25 mouse cellular contexts compared by ENCODE assay signal in genomic region chr4:107323113-107323512, GRCm38 (mm10). TPM values are rescaled to one million over a fixed set of nuclear protein-coding genes. Genes with fewer than 3 reads are reported as not detected.
A peak's percentile ranks its signal among the peaks of the same experiment; 100 is the strongest.
DNase-seq lines count a peak whose midpoint lies in the region; ATAC-seq and TF ChIP-seq lines count a peak whose summit lies in the region.
"Had no signal": no experiment of that assay in that cellular context is flagged by ENCODE, and none has a peak within 500 bp of the region (broad histone marks: within the 10 kb centered on the region; RNA-seq: fewer than 3 reads in every experiment).

No protein-coding gene starts in this region.

- peaks cover 8% of the 10 kb centered on the region; the same call in 1 of the 2 replicates for H3K36me3 ChIP-seq in intestine, embryonic 15.5 days
- peaks cover 38% of the 10 kb centered on the region for H3K36me3 ChIP-seq in intestine, postnatal 0 days (ENCODE audit: control insufficient read depth, insufficient read depth)
- peaks cover 17% of the 10 kb centered on the region; the same call in 1 of the 2 replicates for H3K36me3 ChIP-seq in lung, postnatal 0 days (ENCODE audit: insufficient read depth, low read length)

- H3K27ac ChIP-seq in intestine, embryonic 15.5 days: no peak overlapping the region
- H3K27ac ChIP-seq in intestine, postnatal 0 days (ENCODE audit: low read depth, low read length): 0 out of 2 replicates have a peak overlapping the region, but pooled peaks have one; percentile 1
- no peak overlapping the region for H3K27ac ChIP-seq in lung, postnatal 0 days (ENCODE audit: low read length)
- H3K27ac ChIP-seq: embryonic facial prominence, embryonic 10.5 days; embryonic facial prominence, embryonic 12.5 days; forebrain, embryonic 10.5 days; forebrain, embryonic 12.5 days had no signal

- H3K4me2 ChIP-seq in intestine, embryonic 15.5 days (replicated peaks): no peak overlapping the region
- no peak overlapping the region; the same call in 1 of the 2 replicates for H3K4me2 ChIP-seq in intestine, postnatal 0 days (replicated peaks; ENCODE audit: low read depth)
- H3K4me2 ChIP-seq in lung, postnatal 0 days (replicated peaks; ENCODE audit: low read depth, low read length): no peak overlapping the region
- H3K4me2 ChIP-seq: embryonic facial prominence, embryonic 12.5 days; forebrain, embryonic 12.5 days had no signal

- H3K9ac ChIP-seq in intestine, embryonic 15.5 days: no peak overlapping the region
- no peak overlapping the region for H3K9ac ChIP-seq in intestine, postnatal 0 days (ENCODE audit: low read depth, low read length)
- H3K9ac ChIP-seq in lung, postnatal 0 days (replicated peaks; ENCODE audit: low read depth): no peak overlapping the region
- H3K9ac ChIP-seq: embryonic facial prominence, embryonic 12.5 days; forebrain, embryonic 12.5 days had no signal

- no peaks in the 10 kb centered on the region for H3K9me3 ChIP-seq in intestine, embryonic 15.5 days
- H3K9me3 ChIP-seq in intestine, postnatal 0 days (ENCODE audit: control insufficient read depth): no peaks in the 10 kb centered on the region
- H3K9me3 ChIP-seq in lung, postnatal 0 days (ENCODE audit: low read length): no peaks in the 10 kb centered on the region
- H3K9me3 ChIP-seq: embryonic facial prominence, embryonic 10.5 days; embryonic facial prominence, embryonic 12.5 days; forebrain, embryonic 10.5 days; forebrain, embryonic 12.5 days had no signal

- no peak for TF ChIP-seq EP300 in lung, postnatal 0 days (IDR thresholded peaks at IDR 0.05)

- no peaks in the 10 kb centered on the region for H3K27me3 ChIP-seq in intestine, embryonic 15.5 days (replicated peaks)
- no peaks in the 10 kb centered on the region for H3K27me3 ChIP-seq in intestine, postnatal 0 days (replicated peaks; ENCODE audit: control insufficient read depth, insufficient read depth, low read length)
- no peaks in the 10 kb centered on the region for H3K27me3 ChIP-seq in lung, postnatal 0 days (replicated peaks; ENCODE audit: insufficient read depth, low read length)
- H3K27me3 ChIP-seq: embryonic facial prominence, embryonic 12.5 days; forebrain, embryonic 12.5 days; Patski had no signal

- H3K4me1 ChIP-seq in intestine, embryonic 15.5 days (replicated peaks): no peaks in the 10 kb centered on the region
- no peaks in the 10 kb centered on the region for H3K4me1 ChIP-seq in intestine, postnatal 0 days (replicated peaks; ENCODE audit: control insufficient read depth, insufficient read depth, low read length)
- H3K4me1 ChIP-seq in lung, postnatal 0 days (ENCODE audit: insufficient read depth, low read depth, low read length): no peaks in the 10 kb centered on the region
- H3K4me1 ChIP-seq: embryonic facial prominence, embryonic 10.5 days; embryonic facial prominence, embryonic 12.5 days; forebrain, embryonic 10.5 days; forebrain, embryonic 12.5 days had no signal

- no peak for DNase-seq in lung, postnatal 0 days (ENCODE audit: low spot score)
- DNase-seq: adrenal gland, adult 8-10 months; adrenal gland, postnatal 14 days; adrenal gland, postnatal 36 days; cerebellum, adult 11-12 months; cerebellum, adult 2 months; cerebellum, adult 9-10 months; cerebellum, postnatal 10 days; cerebellum, postnatal 25 days had no signal

- 87% methylated on average over 2 of the region's 2 CpGs for WGBS in intestine, embryonic 15.5 days
- WGBS in intestine, postnatal 0 days: 78% methylated on average over 2 of the region's 2 CpGs
- 85% methylated on average over 2 of the region's 2 CpGs for WGBS in lung, postnatal 0 days

- H3K4me3 ChIP-seq in intestine, embryonic 15.5 days (replicated peaks): no peak overlapping the region
- H3K4me3 ChIP-seq in intestine, postnatal 0 days (ENCODE audit: low read depth, low read length): no peak overlapping the region
- H3K4me3 ChIP-seq in lung, postnatal 0 days (ENCODE audit: low read depth, low read length): no peak overlapping the region
- H3K4me3 ChIP-seq: embryonic facial prominence, embryonic 10.5 days; embryonic facial prominence, embryonic 12.5 days; forebrain, embryonic 10.5 days; forebrain, embryonic 12.5 days had no signal

- ATAC-seq in intestine, embryonic 15.5 days: 0 out of 2 replicates have a peak, but pooled peaks have one; percentile 39
- ATAC-seq in intestine, postnatal 0 days: peak; percentile 59
- ATAC-seq in erythroid progenitor cell, adult 5-6 weeks (replicated peaks; ENCODE audit: low FRiP score, poor library complexity, severe bottlenecking): no peak
- ATAC-seq in granulocyte monocyte progenitor cell, adult 5-6 weeks (replicated peaks; ENCODE audit: poor library complexity, severe bottlenecking): no peak
- ATAC-seq in lung, postnatal 0 days: no peak
- ATAC-seq: activated CD4-positive, CD25-positive, alpha-beta regulatory T cell, adult 4 months; forebrain, embryonic 14.5 days; forebrain, embryonic 16.5 days; Patski had no signal

- TF ChIP-seq CTCF in intestine, postnatal 0 days (IDR thresholded peaks at IDR 0.05; ENCODE audit: low read depth): no peak
- TF ChIP-seq CTCF in lung, postnatal 0 days (IDR thresholded peaks at IDR 0.05): no peak

RNA-seq across cellular contexts. Expression of gene Yipf1, which starts 8.9 kb away (rescaled TPM):
- polyA plus RNA-seq in intestine, embryonic 15.5 days (2015; fragmentation: Nextera tagmentation; extraction: Ambion mirVana): 69.3 and 76.8 TPM in 2 replicates
- polyA plus RNA-seq in intestine, postnatal 0 days (2015; fragmentation: Nextera tagmentation; extraction: Ambion mirVana): 127 and 147 TPM in 2 replicates
- total RNA-seq in erythroid progenitor cell, adult 5-6 weeks (2015; ENCODE audit: low replicate concordance): 5.0 and 34.6 TPM in 2 replicates
- total RNA-seq in erythroid progenitor cell, adult 5-6 weeks (2017; ENCODE audit: low replicate concordance): 14.9 and 20.5 TPM in 2 replicates
- total RNA-seq in granulocyte monocyte progenitor cell, adult 5-6 weeks (2014; fragmentation: Nextera tagmentation): 44.1 and 53.5 TPM in 2 replicates
- total RNA-seq in granulocyte monocyte progenitor cell, adult 5-6 weeks (2017): 32.0 and 38.8 TPM in 2 replicates
- 71.7 and 76.3 TPM in 2 replicates for polyA plus RNA-seq in lung, postnatal 0 days (2015; fragmentation: Nextera tagmentation; extraction: Ambion mirVana)

RNA-seq across cellular contexts. Expression of gene Dio1, which starts 16.1 kb away (rescaled TPM):
- polyA plus RNA-seq in intestine, embryonic 15.5 days (2015; fragmentation: Nextera tagmentation; extraction: Ambion mirVana): 1.5 and 1.9 TPM in 2 replicates
- 59.7 and 67.4 TPM in 2 replicates for polyA plus RNA-seq in intestine, postnatal 0 days (2015; fragmentation: Nextera tagmentation; extraction: Ambion mirVana)
- not detected in 2 replicates for total RNA-seq in erythroid progenitor cell, adult 5-6 weeks (2015; ENCODE audit: low replicate concordance)
- total RNA-seq in erythroid progenitor cell, adult 5-6 weeks (2017; ENCODE audit: low replicate concordance): not detected in 2 replicates
- total RNA-seq in granulocyte monocyte progenitor cell, adult 5-6 weeks (2014; fragmentation: Nextera tagmentation): not detected in 2 replicates
- not detected in 2 replicates for total RNA-seq in granulocyte monocyte progenitor cell, adult 5-6 weeks (2017)
- polyA plus RNA-seq in lung, postnatal 0 days (2015; fragmentation: Nextera tagmentation; extraction: Ambion mirVana): 0.33 and 0.82 TPM in 2 replicates
- total RNA-seq: adrenal gland, adult 8-10 months; adrenal gland, postnatal 36 days; ES-E14 had no signal
- polyA plus RNA-seq: activated CD4-positive, CD25-positive, alpha-beta regulatory T cell, adult 4 months; C2C12; cortical plate, adult 2 months; embryonic facial prominence, embryonic 10.5 days; embryonic facial prominence, embryonic 12.5 days; embryonic facial prominence, embryonic 14.5 days; forebrain, embryonic 10.5 days; forebrain, embryonic 12.5 days; forebrain, embryonic 14.5 days; forebrain, embryonic 16.5 days; Patski had no signal

RNA-seq across cellular contexts. Expression of gene Ndc1, which starts 44.5 kb away (rescaled TPM):
- polyA plus RNA-seq in intestine, embryonic 15.5 days (2015; fragmentation: Nextera tagmentation; extraction: Ambion mirVana): 28.6 and 32.6 TPM in 2 replicates
- polyA plus RNA-seq in intestine, postnatal 0 days (2015; fragmentation: Nextera tagmentation; extraction: Ambion mirVana): 7.0 and 7.4 TPM in 2 replicates
- total RNA-seq in erythroid progenitor cell, adult 5-6 weeks (2015; ENCODE audit: low replicate concordance): 37.5 and 67.1 TPM in 2 replicates
- total RNA-seq in erythroid progenitor cell, adult 5-6 weeks (2017; ENCODE audit: low replicate concordance): 13.2 and 21.3 TPM in 2 replicates
- 43.5 and 56.0 TPM in 2 replicates for total RNA-seq in granulocyte monocyte progenitor cell, adult 5-6 weeks (2014; fragmentation: Nextera tagmentation)
- 96.2 and 181 TPM in 2 replicates for total RNA-seq in granulocyte monocyte progenitor cell, adult 5-6 weeks (2017)
- polyA plus RNA-seq in lung, postnatal 0 days (2015; fragmentation: Nextera tagmentation; extraction: Ambion mirVana): 4.6 and 4.7 TPM in 2 replicates

Comparison
In these comparisons a context has a peak if more than half of its experiments do, and no peak if none do; other contexts are left out.
1. RNA of gene Dio1, which starts 16.1 kb away (polyA plus RNA-seq): 59.7 to 67.4 TPM in intestine, postnatal 0 days; 1.5 to 1.9 TPM in intestine, embryonic 15.5 days and 0.33 to 0.82 TPM in lung, postnatal 0 days; every median in the first group is over 10 times any median in the second.
2. ATAC-seq: peak in intestine, embryonic 15.5 days (single experiment) and intestine, postnatal 0 days (single experiment); none in erythroid progenitor cell, adult 5-6 weeks (single experiment), granulocyte monocyte progenitor cell, adult 5-6 weeks (single experiment) and lung, postnatal 0 days (single experiment).